Mouse (Mus musculus) heart, postnatal 25 days (tissue): Measurements from ENCODE around the gene Ren1. TPM values are rescaled to one million over a fixed set of nuclear protein-coding genes. Genes with fewer than 3 reads are reported as not detected.
"Not testable (repeated sequence)": the region's sequence is repeated elsewhere in the genome, so short reads cannot be mapped to it uniquely, and the experiment has no call there.

ENCODE experiments used
- DNase-seq: peaks from one replicate; pipeline ENCODE4 v3.0.0; 2022; ENCODE audit warnings: low spot score
- intact Hi-C: fragments of 180-260 bp; cut with DNase I; formaldehyde crosslinking; loops from one replicate; pipeline ENCODE4 v1.15.1; 2025
- total RNA-seq, 2 experiments: library from RNA; stranded (reverse); gene quantifications; 2 replicates each; pipeline ENCODE4 v1.2.3; 2021

Ren1 gene
- total RNA-seq, 2 experiments from 2014 or later = 0.21 to 0.28 TPM

DNA sequence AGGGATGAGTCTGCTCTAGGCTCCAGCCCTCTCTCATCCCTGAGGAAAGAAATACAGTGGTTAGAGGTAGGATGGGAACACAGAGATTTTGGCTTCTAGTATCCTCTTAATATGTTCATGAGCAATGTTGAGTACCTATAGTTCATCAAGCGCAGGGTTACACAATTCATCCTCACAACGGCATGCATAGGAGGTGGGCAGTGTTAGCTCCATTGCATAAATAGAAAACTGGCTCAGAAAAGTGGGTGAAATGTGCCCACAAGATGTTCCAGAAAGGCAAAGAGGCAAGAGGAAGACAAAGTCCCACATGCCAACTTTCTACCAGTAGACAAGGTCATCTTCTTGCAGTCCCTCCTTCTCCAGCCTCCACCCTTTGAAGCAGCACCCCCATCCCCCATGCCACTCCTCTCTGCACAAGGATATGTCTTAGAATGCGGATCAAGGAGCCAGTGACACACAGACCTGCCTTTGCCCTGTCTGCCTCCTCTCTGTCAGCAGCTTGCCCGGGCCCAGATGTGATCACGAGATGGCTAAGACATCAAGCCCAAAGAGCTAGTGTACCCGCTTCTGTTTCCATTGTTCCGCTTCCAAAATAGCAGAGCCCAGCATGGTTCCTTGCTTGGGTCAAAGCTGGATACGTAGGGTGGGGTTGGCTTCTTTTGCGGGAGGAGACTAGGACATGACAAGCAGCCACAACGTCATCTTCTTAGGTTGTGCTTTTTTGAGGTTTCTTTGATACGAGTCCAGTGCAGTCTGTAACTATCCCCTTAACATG is 17.5 kb upstream of the Ren1 start:
- DNase-seq = no peak
- intact Hi-C loops = no loop called here

DNA sequence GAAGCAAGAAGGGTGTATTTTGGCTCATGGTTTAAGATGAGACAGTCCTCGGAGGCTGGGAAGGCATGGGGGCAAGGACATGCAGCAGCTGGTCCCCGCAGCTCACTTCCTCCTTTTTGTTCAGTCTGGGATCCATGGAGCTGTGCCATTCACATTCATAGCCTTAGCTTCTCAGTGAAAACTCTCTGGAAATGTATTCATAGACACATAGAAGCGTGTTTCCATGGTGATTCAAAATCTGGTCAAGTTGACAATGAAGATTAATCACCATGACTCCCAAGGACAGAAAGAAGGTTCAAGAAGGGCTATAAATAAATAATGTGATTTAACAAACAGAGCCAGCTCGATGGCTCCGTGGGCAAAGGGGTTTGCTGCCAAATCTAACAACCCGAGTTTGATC is 16.4 kb upstream of the Ren1 start:
- DNase-seq = no peak
- intact Hi-C loops = no loop called here

DNA sequence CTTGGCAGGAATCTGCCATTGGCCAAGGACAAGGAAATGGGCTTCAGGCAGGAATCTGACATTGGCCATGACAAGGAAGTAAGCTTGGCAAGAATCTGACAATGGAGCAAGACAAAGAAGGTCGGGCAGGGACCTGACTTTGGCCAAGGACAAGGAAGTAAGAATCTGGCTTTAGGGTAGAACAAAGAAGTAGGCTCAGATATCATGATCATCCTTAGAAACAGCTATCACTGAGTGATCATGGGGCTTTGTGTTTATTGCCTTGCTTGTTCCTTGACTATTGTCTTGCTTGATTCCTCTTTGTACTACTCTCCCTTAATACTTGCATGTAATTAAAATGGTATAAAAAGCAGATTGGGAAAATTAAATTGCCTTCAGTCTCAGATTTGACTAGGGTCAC is 9.9 kb upstream of the Ren1 start:
- intact Hi-C loops = not testable (repeated sequence)

DNA sequence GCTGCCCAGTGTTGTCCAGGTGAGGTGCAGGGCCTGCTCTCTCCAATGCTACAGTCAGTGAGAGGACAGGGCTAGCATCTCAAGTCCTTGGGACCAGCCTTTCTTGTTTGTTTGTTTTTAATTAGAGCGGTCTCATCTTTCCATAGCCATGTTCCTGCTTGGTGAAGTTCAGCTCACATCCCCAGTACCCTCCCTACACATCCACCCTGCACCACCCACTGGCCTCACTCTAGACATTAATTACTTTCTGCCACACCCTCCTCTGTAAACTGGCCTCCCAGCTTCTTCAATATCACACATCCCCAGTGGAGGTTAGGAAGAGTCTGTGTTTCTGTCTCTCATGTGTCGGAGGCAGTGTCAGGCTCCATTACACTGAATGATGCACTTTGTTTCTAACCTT is 6.0 kb upstream of the Ren1 start:
- DNase-seq = no peak
- intact Hi-C loops = no loop called here

More for the DNA sequence above, 9.9 kb upstream of the Ren1 start:
- DNase-seq = not testable (repeated sequence)

DNA sequence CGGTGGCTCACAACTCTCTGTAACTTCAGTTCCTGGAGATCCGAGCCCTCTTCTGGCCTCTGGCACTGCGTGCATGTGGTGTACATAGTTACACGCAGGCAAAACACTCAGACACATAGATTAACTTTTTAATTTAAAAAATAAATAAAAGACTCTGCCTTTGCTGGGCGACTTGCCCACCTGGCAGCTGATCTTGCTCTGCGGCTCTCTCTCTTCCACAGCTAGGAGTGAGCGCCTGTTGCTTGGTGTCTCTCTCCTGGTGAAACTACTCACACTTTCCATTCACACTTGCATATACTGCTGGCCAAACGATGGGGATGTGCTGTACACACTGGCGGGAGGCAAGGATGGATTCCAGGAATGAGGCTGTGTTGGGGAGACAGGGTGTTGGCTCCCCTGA is 3.8 kb upstream of the Ren1 start:
- intact Hi-C loops = no loop called here
- DNase-seq = no peak

DNA sequence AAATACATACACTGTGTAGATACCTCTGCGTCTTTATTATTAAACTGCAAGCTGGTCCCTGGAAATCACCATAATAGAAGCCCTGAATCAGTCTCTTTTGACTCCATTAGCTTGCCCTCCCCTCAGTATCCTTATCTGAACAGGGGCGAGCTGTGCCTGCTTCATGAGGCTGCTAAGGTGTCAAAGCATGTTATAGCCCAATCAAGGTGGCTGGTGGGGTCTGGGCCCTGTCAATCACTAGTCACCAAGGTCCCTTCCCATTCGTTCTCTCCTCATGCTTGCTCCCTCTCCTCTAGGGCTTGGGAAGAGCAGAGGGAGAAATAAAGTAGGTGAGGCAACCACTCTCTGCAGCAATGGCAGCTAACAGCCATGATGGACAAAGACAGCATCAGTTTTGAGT is 3.1 kb upstream of the Ren1 start:
- DNase-seq = no peak
- intact Hi-C loops = no loop called here

DNA sequence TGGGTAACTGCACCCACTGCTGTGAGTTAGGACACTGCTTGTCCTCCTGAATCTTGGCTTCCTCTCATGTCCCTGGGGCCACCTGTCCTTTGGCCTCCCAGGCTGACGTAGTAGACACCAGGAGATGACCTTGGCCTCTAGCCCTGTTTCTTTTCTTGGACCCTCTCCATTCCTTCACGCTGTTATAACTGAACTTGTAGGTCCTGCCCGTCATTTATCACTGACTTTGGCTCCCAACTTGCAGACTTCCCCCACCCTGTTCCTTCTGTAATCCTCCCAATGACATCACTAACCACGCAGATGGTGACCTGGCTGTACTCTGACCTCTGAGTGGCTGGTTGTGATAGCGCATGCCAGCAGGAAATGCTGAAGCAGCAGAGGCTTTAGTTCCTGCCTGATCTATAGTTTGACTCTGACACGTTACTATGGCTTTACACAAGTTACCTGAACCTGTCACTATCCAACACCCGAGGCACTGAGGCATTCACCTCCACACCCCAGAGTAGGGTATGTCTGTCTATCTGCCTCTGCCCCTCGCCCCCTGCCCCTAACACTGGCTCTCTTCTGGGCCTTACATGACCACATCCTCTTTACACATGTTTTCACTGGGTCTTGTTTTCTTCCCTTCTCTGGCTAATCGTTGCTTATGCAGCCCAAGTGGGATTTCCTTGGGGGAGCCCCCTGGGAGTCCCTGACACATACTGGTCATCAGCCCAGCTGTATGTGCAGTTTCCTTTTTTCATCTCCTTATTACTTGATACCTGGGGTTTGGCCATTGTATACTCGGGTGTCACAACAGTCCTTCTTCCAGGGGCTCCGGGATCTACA is 2.4 kb upstream of the Ren1 start:
- no peak for DNase-seq
- intact Hi-C loops = no loop called here

DNA sequence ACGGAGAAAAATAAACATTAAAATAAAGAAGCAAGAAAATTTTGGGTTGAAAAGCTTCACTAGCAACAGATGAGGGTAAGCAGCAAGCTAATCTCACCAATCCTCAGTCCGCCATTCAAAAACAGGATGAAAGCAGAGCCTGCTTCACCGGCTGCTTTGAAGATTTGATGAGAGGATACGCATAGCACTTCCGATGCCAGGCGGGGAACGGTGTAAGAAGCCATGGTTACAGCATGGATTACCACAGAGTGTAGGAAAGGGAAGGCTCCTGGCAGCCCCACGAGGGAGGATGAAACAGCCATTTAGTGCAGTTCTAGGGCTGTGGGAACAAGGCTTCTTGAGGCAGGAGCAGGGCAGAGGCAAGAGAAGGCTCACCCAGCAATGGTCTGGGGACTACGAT is 1.5 kb downstream of the Ren1 start:
- intact Hi-C loops = loop anchor here (2.0 to 5.0 kb wide), 3 partner anchors 33 to 205 kb away; no protein-coding TSS in a partner anchor
- no peak for DNase-seq

DNA sequence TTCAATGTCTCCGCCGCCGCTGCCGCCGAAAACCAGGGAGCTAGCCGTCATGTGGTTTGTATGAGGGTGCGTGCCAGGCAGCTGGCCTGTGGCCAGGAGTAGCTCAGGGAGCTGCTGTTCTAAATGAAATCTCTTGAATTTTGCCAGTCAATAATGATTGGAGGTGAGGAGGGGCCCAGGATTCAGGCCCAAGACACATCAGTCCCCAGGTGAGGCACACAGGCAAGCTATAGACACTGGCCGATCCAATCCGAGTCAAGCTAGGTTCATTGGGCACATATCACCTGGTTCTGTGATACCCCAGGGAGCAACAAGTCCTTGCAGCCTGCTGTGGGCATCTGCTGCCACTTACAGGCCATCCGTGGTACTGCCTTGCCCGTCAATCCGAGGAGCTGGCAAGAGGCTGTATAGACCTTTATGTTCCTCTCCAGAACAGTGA is 3.1 kb downstream of the Ren1 start:
- intact Hi-C loops = loop anchor here (2.0 to 5.0 kb wide), 3 partner anchors 35 to 207 kb away; no protein-coding TSS in a partner anchor
- no peak for DNase-seq

DNA sequence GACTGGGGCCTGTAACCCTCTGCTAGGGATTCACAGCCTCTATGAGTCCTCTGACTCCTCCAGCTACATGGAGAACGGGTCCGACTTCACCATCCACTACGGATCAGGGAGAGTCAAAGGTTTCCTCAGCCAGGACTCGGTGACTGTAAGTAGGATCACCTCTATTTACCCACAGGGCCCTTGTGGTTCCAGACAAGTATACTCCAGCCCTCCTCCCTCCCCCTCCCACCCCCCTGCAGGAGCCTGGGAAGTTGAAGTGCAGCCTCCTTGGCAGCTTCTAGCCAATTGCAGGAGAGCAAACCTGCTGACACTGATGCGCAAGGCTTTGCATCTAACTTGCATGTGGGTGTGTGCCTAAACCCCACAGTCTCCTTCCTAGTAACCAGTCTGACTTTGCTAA is 5.2 kb downstream of the Ren1 start:
- intact Hi-C loops = no loop called here
- no peak for DNase-seq

DNA sequence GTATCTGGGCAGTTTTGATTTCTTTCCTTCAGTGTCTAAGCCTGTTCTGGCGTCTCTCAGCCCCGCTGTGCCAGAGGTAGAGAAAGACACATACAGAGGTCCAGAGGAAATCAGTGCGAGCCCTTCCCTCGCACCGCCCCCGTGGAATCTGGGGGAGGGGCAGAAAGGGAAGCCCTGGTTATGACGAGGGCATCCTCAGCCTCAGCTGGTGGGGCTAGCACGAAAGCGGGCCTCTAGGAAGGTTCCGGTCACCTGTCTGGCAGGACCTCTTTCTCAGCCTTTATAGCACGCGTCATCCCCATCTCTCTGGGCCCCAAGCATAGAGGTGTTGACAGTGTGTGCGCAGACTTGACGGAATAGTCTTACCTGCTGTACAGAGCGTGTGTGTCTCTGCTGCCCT is 5.6 kb downstream of the Ren1 start:
- intact Hi-C loops = no loop called here
- no peak for DNase-seq

DNA sequence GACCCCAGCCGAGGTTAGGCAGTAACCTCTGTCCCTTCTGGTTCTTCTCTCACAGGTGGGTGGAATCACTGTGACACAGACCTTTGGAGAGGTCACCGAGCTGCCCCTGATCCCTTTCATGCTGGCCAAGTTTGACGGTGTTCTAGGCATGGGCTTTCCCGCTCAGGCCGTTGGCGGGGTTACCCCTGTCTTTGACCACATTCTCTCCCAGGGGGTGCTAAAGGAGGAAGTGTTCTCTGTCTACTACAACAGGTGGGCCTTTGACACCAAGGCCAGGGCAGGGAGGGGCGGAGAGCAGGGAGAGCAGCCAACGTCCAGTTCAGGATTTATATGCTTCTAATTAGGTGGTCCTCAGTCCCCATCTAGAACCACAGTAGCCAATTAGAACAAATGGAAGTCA is 6.0 kb downstream of the Ren1 start:
- intact Hi-C loops = no loop called here
- DNase-seq = no peak

DNA sequence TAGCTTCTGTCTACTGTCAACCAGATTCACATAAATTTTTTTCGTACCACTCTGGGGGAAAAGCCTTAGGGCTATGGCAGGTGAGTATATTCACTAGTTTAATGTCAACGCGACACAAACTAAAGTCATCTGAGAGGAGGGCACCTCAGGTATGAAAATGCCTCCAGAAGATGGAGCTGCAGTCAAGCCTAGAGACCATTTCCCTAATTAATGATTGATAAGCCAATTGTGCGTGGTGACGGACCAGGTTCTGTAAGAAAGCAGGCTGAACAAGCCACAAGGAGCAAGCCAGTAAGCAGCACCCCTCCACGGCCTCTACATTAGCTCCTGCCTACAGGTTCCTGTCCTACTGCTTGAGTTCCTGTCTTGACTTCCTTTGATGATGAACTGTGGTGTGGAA is 10.7 kb downstream of the Ren1 start:
- DNase-seq = no peak
- intact Hi-C loops = no loop called here

DNA sequence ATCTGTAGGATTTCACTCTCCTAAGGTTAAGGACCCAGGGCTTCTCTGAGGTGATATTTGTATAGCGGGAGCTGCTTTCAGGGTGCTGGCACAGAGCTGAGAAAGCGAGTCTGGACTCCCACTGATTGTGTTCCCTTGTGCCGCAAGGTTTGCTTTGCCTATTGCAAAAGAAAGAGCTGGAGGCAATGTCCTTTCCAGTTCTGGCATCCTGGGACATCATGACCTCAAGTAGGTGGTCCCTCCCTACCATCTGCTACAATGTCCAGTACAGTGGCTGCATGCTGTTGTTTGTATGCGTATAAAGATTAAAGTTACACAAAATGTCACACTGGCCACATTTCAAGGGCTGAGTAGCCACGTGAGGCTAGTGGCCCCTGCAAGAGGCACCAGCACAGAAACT is 11.8 kb downstream of the Ren1 start:
- no peak for DNase-seq
- intact Hi-C loops = no loop called here

DNA sequence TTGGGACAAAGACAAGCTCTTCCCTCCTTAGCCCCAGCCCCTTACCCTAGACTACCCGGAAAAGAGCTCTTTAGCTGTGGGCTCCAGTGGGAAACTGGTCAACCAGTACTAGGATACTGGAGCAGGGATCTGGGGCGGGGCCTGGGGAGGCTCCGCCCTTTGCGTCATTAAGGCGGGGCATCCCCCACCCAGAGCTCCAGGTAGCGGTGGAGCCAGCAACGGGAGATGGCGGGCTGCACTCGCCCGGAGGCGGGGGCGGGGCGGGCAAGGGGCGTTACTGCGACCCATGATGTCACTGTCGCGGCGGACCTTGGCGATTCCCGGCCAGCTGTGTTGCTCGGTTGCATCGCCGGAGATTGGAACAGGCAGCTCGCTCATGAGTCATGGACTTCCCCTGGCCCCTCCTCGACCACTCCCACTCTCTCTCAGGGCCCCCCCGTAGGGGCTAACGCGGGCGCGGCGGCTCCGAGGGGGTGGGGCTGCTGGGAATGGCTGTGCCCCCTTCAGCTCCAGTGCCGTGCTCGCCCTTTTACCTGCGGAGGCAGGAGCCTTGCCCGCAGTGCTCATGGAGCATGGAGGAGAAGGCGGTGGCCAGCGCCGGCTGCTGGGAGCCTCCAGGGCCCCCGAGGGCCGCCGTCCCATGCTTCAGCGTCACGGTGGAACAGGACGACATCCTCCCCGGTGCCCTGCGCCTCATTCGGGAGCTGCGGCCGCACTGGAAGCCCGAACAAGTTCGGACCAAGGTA is 13.1 kb downstream of the Ren1 start, which contains the start of gene Etnk2:
Gene Etnk2 (plus strand): TSS at position 297 of the 746 bp plus-strand sequence.
- intact Hi-C loops = no loop called here
- peak; percentile 80 for DNase-seq

DNA sequence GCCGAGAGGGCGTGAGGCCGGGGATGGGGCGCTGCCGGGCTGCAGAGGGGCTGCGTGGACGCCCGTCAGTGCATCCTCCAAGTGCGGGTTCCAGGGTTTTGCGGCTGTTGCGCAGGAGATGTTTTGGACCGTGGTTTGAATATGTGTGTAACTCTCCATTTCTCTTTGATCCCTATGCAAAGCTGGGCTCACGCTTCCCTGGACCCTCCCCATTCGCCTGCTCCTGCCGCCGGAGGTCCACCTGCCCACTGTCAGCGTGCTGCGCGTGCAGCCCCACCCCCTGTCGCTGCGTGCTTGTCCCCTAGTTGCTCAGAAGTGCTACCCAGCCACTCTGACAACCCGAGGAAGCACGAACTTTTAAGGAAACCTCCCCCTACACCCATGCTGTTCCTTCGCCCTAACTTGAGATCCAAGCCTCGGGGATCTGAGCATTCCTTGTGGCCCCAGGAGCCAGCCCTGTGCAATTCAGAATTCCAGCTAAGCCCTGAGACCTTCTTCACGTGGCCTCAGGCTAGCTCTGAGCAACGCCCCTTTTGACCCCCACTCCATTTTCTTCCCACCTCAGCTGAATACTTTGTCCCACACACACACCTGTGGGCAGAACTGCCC is 13.8 kb downstream of the Ren1 start:
- DNase-seq = no peak
- intact Hi-C loops = no loop called here

DNA sequence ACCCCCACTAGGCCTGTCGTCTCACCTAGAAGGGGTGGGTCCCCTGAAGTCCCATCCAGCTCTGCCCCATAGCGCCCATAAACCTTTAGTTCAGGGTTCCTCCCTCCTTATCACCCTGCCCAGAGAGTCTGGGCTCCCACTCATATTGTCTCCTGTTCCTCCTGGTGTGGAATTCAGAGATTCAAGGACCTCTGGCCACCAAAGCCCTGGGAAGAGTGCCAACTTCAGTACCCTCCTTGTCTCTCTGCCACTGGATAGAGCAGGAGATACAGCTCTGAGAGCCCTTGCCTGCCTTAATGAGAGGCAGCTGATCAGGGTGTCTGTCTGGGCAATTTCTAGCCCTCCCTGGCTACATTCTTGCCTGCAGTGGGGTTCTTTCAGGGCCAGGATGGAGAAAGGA is 14.6 kb downstream of the Ren1 start:
- intact Hi-C loops = no loop called here
- no peak for DNase-seq

DNA sequence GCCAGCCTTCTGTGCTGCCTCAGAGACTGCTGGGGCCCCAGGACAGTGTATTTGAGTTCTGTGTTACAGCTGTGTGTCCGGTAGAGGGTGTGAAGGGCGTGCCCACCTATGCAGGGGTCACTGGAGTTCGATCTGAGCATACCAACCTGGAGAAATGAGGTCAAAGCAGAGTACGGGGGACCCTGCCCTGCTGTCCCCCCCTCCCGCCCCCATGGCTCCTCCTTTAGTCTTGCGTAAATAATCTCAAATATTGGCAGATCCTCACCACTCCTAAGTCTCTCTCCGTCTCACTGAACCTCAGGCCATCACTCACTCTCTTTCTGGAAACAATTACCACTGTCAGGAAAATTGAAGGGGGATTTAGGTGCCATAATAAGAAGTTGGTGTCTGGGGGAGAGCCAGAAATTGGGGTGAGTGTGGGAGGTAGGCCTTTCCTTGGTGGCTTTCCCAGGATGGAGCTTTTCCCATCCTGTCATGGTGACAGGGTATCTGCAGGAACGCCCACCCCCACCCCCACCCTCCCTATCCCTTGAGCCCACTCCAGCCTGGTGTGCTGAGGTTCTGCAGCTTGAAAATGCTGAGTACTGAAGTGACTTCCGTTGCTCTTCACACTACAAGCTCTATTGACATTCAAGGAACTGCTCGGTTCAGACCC is 16.8 kb downstream of the Ren1 start:
- intact Hi-C loops = no loop called here
- DNase-seq = no peak

DNA sequence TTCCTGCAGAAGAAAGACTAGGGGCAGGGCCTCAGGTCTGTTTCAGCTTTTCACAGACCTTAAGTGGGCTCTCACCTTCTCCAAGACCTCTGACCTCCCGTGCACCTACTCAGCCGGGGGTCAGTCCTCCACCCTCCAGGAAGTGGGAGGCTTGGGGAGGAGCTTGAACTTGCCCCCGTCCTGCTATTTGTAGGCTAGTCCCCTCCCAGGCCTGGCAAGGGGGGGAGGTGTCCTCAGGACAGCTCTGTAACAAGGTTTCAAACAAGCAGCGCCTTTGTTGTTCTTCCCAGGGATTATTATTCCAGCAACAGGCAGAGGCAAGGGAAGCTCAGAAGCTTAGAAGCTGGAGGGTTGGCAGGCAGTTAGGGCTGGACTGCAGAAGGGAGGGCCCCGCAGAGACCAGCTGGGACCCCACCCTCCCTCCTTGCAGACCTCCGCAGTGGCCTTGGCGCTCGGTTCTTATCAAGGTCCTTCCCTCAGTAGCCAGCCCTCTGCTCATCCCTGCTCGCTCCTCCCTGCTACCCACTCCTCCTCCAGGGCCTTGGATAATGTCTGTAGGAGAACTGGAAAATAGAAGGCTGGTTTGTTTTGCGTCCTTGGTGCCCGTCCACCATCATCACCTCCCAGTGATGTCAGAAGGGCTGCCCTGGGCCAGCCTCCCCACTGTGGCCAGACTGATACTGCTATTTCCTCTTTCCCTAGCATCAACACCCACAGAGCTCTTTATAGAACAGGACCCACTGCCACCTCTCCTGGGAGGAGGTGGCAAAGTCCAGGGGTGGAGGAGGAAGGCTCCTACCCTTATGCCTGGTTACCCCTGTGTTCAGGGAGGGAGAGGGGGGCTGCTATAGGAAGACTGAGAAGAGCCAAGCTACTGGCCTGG is 17.5 kb downstream of the Ren1 start:
- intact Hi-C loops = no loop called here
- DNase-seq = peak; percentile 29
